Mouse (Mus musculus): Measurements from ENCODE around the gene Kcnj10. TPM values are rescaled to one million over a fixed set of nuclear protein-coding genes. Genes with fewer than 3 reads are reported as not detected.

Gene Kcnj10
- polyA plus RNA-seq, 1 experiment from 2014 or later: 0.28 TPM

GRCm38 (mm10) chr1:172331422-172331947 is 9.5 kb upstream of the Kcnj10 start:
- Histone ChIP-seq H3K4me2 (ENCODE audit: low read depth, low read length) (no peak overlapping the region), H3K4me3 (ENCODE audit: low read depth, low read length) (no peak overlapping the region), H3K27ac (replicated peaks; ENCODE audit: low read depth, low read length) (no peak overlapping the region), H3K27me3 (replicated peaks; ENCODE audit: control insufficient read depth, insufficient read depth, low read length) (peaks cover 36% of the 10 kb centered on the region), H3K4me1 (ENCODE audit: control insufficient read depth, insufficient read depth, low read length) (no peaks in the 10 kb centered on the region), H3K36me3 (ENCODE audit: control insufficient read depth, insufficient read depth, low read length) (no peaks in the 10 kb centered on the region), H3K9ac (ENCODE audit: low read depth, low read length) (no peak overlapping the region), H3K9me3 (ENCODE audit: control insufficient read depth, low read length) (0 out of 2 replicates have a peak, but pooled peaks cover 4% of the 10 kb centered on the region)
- 70% methylated on average over 8 of the region's 8 CpGs for WGBS
- DNase-seq (ENCODE audit: low spot score) (no peak), ATAC-seq (ENCODE audit: low read depth) (no peak)

GRCm38 (mm10) chr1:172332925-172333324 is 8.1 kb upstream of the Kcnj10 start:
- H3K27me3 ChIP-seq (replicated peaks; ENCODE audit: control insufficient read depth, insufficient read depth, low read length): peaks cover 22% of the 10 kb centered on the region
- no peak overlapping the region for H3K27ac ChIP-seq (replicated peaks; ENCODE audit: low read depth, low read length)
- H3K9me3 ChIP-seq (ENCODE audit: control insufficient read depth, low read length): no peaks in the 10 kb centered on the region
- H3K9ac ChIP-seq (ENCODE audit: low read depth, low read length): no peak overlapping the region
- H3K4me1 ChIP-seq (ENCODE audit: control insufficient read depth, insufficient read depth, low read length): no peaks in the 10 kb centered on the region
- WGBS: 60% methylated on average over 2 of the region's 2 CpGs
- H3K36me3 ChIP-seq (ENCODE audit: control insufficient read depth, insufficient read depth, low read length): no peaks in the 10 kb centered on the region
- H3K4me2 ChIP-seq (ENCODE audit: low read depth, low read length): no peak overlapping the region
- no peak overlapping the region for H3K4me3 ChIP-seq (ENCODE audit: low read depth, low read length)
- DNase-seq (ENCODE audit: low spot score) (no peak), ATAC-seq (ENCODE audit: low read depth) (no peak)

GRCm38 (mm10) chr1:172333512-172333911 is 7.5 kb upstream of the Kcnj10 start:
- no peaks in the 10 kb centered on the region for H3K9me3 ChIP-seq (ENCODE audit: control insufficient read depth, low read length)
- DNase-seq (ENCODE audit: low spot score) (no peak), ATAC-seq (ENCODE audit: low read depth) (no peak)
- H3K9ac ChIP-seq (ENCODE audit: low read depth, low read length): no peak overlapping the region
- peaks cover 18% of the 10 kb centered on the region for H3K27me3 ChIP-seq (replicated peaks; ENCODE audit: control insufficient read depth, insufficient read depth, low read length)
- H3K27ac ChIP-seq (replicated peaks; ENCODE audit: low read depth, low read length): no peak overlapping the region
- H3K36me3 ChIP-seq (ENCODE audit: control insufficient read depth, insufficient read depth, low read length): no peaks in the 10 kb centered on the region
- H3K4me2 ChIP-seq (ENCODE audit: low read depth, low read length): no peak overlapping the region
- WGBS: 18% methylated on average over 3 of the region's 3 CpGs
- H3K4me1 ChIP-seq (ENCODE audit: control insufficient read depth, insufficient read depth, low read length): no peaks in the 10 kb centered on the region
- H3K4me3 ChIP-seq (ENCODE audit: low read depth, low read length): no peak overlapping the region

GRCm38 (mm10) chr1:172335804-172336203 is 5.2 kb upstream of the Kcnj10 start:
- Histone ChIP-seq H3K9me3 (ENCODE audit: control insufficient read depth, low read length) (no peaks in the 10 kb centered on the region), H3K36me3 (ENCODE audit: control insufficient read depth, insufficient read depth, low read length) (no peaks in the 10 kb centered on the region), H3K4me3 (ENCODE audit: low read depth, low read length) (no peak overlapping the region), H3K27me3 (replicated peaks; ENCODE audit: control insufficient read depth, insufficient read depth, low read length) (peaks cover 24% of the 10 kb centered on the region), H3K9ac (ENCODE audit: low read depth, low read length) (no peak overlapping the region), H3K4me2 (ENCODE audit: low read depth, low read length) (no peak overlapping the region), H3K4me1 (ENCODE audit: control insufficient read depth, insufficient read depth, low read length) (no peaks in the 10 kb centered on the region), H3K27ac (replicated peaks; ENCODE audit: low read depth, low read length) (no peak overlapping the region)
- DNase-seq (ENCODE audit: low spot score) (no peak), ATAC-seq (ENCODE audit: low read depth) (no peak)
- 74% methylated on average over 14 of the region's 15 CpGs for WGBS

- 37% methylated on average over 2 of the region's 2 CpGs for WGBS
- DNase-seq (ENCODE audit: low spot score): no peak
- Histone ChIP-seq H3K9me3 (ENCODE audit: control insufficient read depth, low read length) (no peaks in the 10 kb centered on the region), H3K36me3 (ENCODE audit: control insufficient read depth, insufficient read depth, low read length) (no peaks in the 10 kb centered on the region), H3K27ac (replicated peaks; ENCODE audit: low read depth, low read length) (no peak overlapping the region), H3K4me2 (ENCODE audit: low read depth, low read length) (no peak overlapping the region), H3K4me1 (ENCODE audit: control insufficient read depth, insufficient read depth, low read length) (peaks cover 3% of the 10 kb centered on the region; the same call in 1 of the 2 replicates), H3K9ac (ENCODE audit: low read depth, low read length) (no peak overlapping the region), H3K27me3 (replicated peaks; ENCODE audit: control insufficient read depth, insufficient read depth, low read length) (peaks cover 35% of the 10 kb centered on the region), H3K4me3 (ENCODE audit: low read depth, low read length) (no peak overlapping the region)
- ATAC-seq (ENCODE audit: low read depth): no peak
These were observed 3.4 kb upstream of the Kcnj10 start for GRCm38 (mm10) chr1:172337411-172338185.

GRCm38 (mm10) chr1:172341386-172341785 is 376 bp downstream of the Kcnj10 start:
- H3K9me3 ChIP-seq (ENCODE audit: control insufficient read depth, low read length): no peaks in the 10 kb centered on the region
- WGBS: 15% methylated on average over 10 of the region's 10 CpGs
- peak overlapping the region; percentile 42 for H3K4me3 ChIP-seq (ENCODE audit: low read depth, low read length)
- DNase-seq (ENCODE audit: low spot score): no peak
- H3K9ac ChIP-seq (ENCODE audit: low read depth, low read length): 0 out of 2 replicates have a peak overlapping the region, but pooled peaks have one; percentile 47
- peak overlapping the region; percentile 66 for H3K4me2 ChIP-seq (ENCODE audit: low read depth, low read length)
- no peak overlapping the region for H3K27ac ChIP-seq (replicated peaks; ENCODE audit: low read depth, low read length)
- ATAC-seq (ENCODE audit: low read depth): no peak
- no peaks in the 10 kb centered on the region for H3K36me3 ChIP-seq (ENCODE audit: control insufficient read depth, insufficient read depth, low read length)
- peaks cover 30% of the 10 kb centered on the region for H3K27me3 ChIP-seq (replicated peaks; ENCODE audit: control insufficient read depth, insufficient read depth, low read length)
- peaks cover 3% of the 10 kb centered on the region; the same call in 1 of the 2 replicates for H3K4me1 ChIP-seq (ENCODE audit: control insufficient read depth, insufficient read depth, low read length)

- H3K27ac ChIP-seq (replicated peaks; ENCODE audit: low read depth, low read length): no peak overlapping the region
- H3K4me2 ChIP-seq (ENCODE audit: low read depth, low read length): no peak overlapping the region
- H3K9ac ChIP-seq (ENCODE audit: low read depth, low read length): no peak overlapping the region
- H3K9me3 ChIP-seq (ENCODE audit: control insufficient read depth, low read length): no peaks in the 10 kb centered on the region
- ATAC-seq (ENCODE audit: low read depth) (no peak), DNase-seq (ENCODE audit: low spot score) (no peak)
- 94% methylated on average over 1 of the region's 3 CpGs for WGBS
- H3K36me3 ChIP-seq (ENCODE audit: control insufficient read depth, insufficient read depth, low read length): no peaks in the 10 kb centered on the region
- peaks cover 30% of the 10 kb centered on the region for H3K27me3 ChIP-seq (replicated peaks; ENCODE audit: control insufficient read depth, insufficient read depth, low read length)
- peaks cover 3% of the 10 kb centered on the region; the same call in 1 of the 2 replicates for H3K4me1 ChIP-seq (ENCODE audit: control insufficient read depth, insufficient read depth, low read length)
- H3K4me3 ChIP-seq (ENCODE audit: low read depth, low read length): no peak overlapping the region
These were observed 1.7 kb downstream of the Kcnj10 start for GRCm38 (mm10) chr1:172342729-172343128.

GRCm38 (mm10) chr1:172343914-172344313 is 2.9 kb downstream of the Kcnj10 start:
- Histone ChIP-seq H3K4me1 (ENCODE audit: control insufficient read depth, insufficient read depth, low read length) (peaks cover 3% of the 10 kb centered on the region; the same call in 1 of the 2 replicates), H3K27me3 (replicated peaks; ENCODE audit: control insufficient read depth, insufficient read depth, low read length) (peaks cover 27% of the 10 kb centered on the region), H3K9me3 (ENCODE audit: control insufficient read depth, low read length) (no peaks in the 10 kb centered on the region), H3K36me3 (ENCODE audit: control insufficient read depth, insufficient read depth, low read length) (no peaks in the 10 kb centered on the region), H3K4me3 (ENCODE audit: low read depth, low read length) (no peak overlapping the region), H3K9ac (ENCODE audit: low read depth, low read length) (no peak overlapping the region), H3K4me2 (ENCODE audit: low read depth, low read length) (no peak overlapping the region), H3K27ac (replicated peaks; ENCODE audit: low read depth, low read length) (no peak overlapping the region)
- DNase-seq (ENCODE audit: low spot score) (no peak), ATAC-seq (ENCODE audit: low read depth) (no peak)
- 50% methylated on average over 3 of the region's 3 CpGs for WGBS

All from embryonic facial prominence, embryonic 14.5 days (tissue).